Mouse (Mus musculus) lung, adult 2 months (tissue): ENCODE measurements around the gene Cd320.
A peak's percentile ranks its signal among the peaks of the same experiment; 100 is the strongest.

Experiments
- CTCF ChIP-seq: fragments of 200-500 bp; IDR thresholded peaks from 2 replicates; pipeline ENCODE4 v1.5.1; 2011; ENCODE audit warnings: mild to moderate bottlenecking, low read length, control low read depth; ENCODE audit not compliant: insufficient read depth
- POLR2A ChIP-seq: fragments of 200-500 bp; IDR thresholded peaks from 2 replicates; pipeline ENCODE4 v1.6.1; 2011; ENCODE audit warnings: low read depth, mild to moderate bottlenecking, control low read depth, low read length, borderline replicate concordance; ENCODE audit errors: extremely low read depth

DNA sequence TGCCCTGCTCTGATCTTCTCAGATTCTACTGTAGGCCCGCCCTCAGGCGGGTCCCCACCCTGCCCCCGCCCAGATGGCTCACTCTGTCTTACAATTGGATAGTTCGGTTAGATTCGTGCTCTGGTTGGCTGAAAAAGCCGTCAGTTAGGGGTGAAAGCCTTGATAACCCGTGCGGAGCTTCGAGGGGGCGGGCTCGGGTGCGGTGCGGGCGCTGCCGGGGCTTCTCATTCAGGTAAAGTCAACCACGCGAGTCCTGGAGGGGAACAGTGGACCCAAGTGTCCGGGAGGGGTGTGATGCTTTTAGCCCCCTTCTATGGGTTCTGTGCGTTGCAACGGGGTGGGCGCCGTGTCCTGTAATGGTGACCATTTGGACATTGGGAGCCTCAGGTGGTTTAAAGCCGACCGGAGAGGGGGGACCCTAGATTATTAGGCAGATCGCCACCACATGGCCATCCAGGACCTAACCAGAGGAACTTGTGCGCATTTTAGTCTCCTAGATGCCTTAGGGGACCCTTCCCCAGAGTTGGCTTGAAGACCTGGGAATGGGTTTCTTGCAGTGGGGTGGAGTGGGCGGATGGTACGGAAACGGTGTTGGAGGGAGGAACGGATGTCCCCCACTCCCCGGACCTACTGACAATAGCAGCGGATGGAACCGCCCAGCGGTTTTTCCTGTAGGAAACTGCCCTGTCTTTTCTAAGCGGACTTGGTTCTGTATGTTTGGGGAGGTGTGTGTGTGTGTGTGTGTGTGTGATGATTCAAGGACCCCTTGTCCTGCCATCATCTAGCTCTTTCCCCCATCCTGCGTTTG, 32.4 kb upstream of the Cd320 start, which contains the start of gene Kank3:
- TF ChIP-seq CTCF (no peak), POLR2A (peak; percentile 94)
